Mouse (Mus musculus): Measurements from ENCODE around the gene Hnrnpll.

Gene Hnrnpll

GRCm38 (mm10) chr17:80061783-80062619 is at the start of gene Hnrnpll:
Hnrnpll (minus strand) TSS chr17:80062334.
- peak; percentile 94 to 96 for DNase-seq (ENCODE audit: low spot score in 2 of 2)

- DNase-seq (ENCODE audit: low spot score in 2 of 2) = no peak
Measured at GRCm38 (mm10) chr17:80105348-80105978, 43.3 kb upstream of the Hnrnpll start.

GRCm38 (mm10) chr17:80099823-80100222 is 37.7 kb upstream of the Hnrnpll start:
- no peak for DNase-seq (ENCODE audit: low spot score in 2 of 2)

- DNase-seq (ENCODE audit: low spot score in 2 of 2) = no peak
Measured at GRCm38 (mm10) chr17:80097221-80097620, 35.1 kb upstream of the Hnrnpll start.

GRCm38 (mm10) chr17:80096720-80097114 is 34.6 kb upstream of the Hnrnpll start:
- no peak for DNase-seq (ENCODE audit: low spot score in 2 of 2)

GRCm38 (mm10) chr17:80096043-80096719 is 34.0 kb upstream of the Hnrnpll start:
- no peak for DNase-seq (ENCODE audit: low spot score in 2 of 2)

GRCm38 (mm10) chr17:80095254-80095899 is 33.2 kb upstream of the Hnrnpll start:
- DNase-seq (ENCODE audit: low spot score in 2 of 2) = no peak

GRCm38 (mm10) chr17:80091879-80092549 is 29.9 kb upstream of the Hnrnpll start:
- no peak for DNase-seq (ENCODE audit: low spot score in 2 of 2)

GRCm38 (mm10) chr17:80090551-80090950 is 28.4 kb upstream of the Hnrnpll start:
- DNase-seq (ENCODE audit: low spot score in 2 of 2) = no peak

GRCm38 (mm10) chr17:80088168-80088567 is 26.0 kb upstream of the Hnrnpll start:
- DNase-seq (ENCODE audit: low spot score in 2 of 2) = no peak

GRCm38 (mm10) chr17:80086591-80086990 is 24.5 kb upstream of the Hnrnpll start:
- DNase-seq (ENCODE audit: low spot score in 2 of 2) = no peak

GRCm38 (mm10) chr17:80084424-80084823 is 22.3 kb upstream of the Hnrnpll start:
- no peak for DNase-seq (ENCODE audit: low spot score in 2 of 2)

GRCm38 (mm10) chr17:80083223-80083622 is 21.1 kb upstream of the Hnrnpll start:
- DNase-seq (ENCODE audit: low spot score in 2 of 2) = no peak

- no peak for DNase-seq (ENCODE audit: low spot score in 2 of 2)
Measured at GRCm38 (mm10) chr17:80078726-80079125, 16.6 kb upstream of the Hnrnpll start.

- DNase-seq (ENCODE audit: low spot score in 2 of 2) = no peak
Measured at GRCm38 (mm10) chr17:80067257-80067656, 5.1 kb upstream of the Hnrnpll start.

GRCm38 (mm10) chr17:80063840-80064495 is 1.8 kb upstream of the Hnrnpll start:
- no peak for DNase-seq (ENCODE audit: low spot score in 2 of 2)

GRCm38 (mm10) chr17:80063386-80063785 is 1.3 kb upstream of the Hnrnpll start:
- DNase-seq (ENCODE audit: low spot score in 2 of 2) = no peak

- DNase-seq (ENCODE audit: low spot score in 2 of 2) = peak; percentile 37 to 73
Measured at GRCm38 (mm10) chr17:80062620-80063010, 481 bp upstream of the Hnrnpll start.

- DNase-seq (ENCODE audit: low spot score in 2 of 2) = peak; percentile 53 to 84
Measured at GRCm38 (mm10) chr17:80060828-80061782, 1.0 kb downstream of the Hnrnpll start.

GRCm38 (mm10) chr17:80060151-80060550 is 2.0 kb downstream of the Hnrnpll start:
- DNase-seq (ENCODE audit: low spot score in 2 of 2) = no peak
